Mouse (Mus musculus) neural tube, embryonic 15.5 days (tissue): Measurements from ENCODE around the gene 4930544D05Rik. TPM values are rescaled to one million over a fixed set of nuclear protein-coding genes. Genes with fewer than 3 reads are reported as not detected.

Experiments
- ATAC-seq: fragments of 200-750 bp; cut with Nextera tagmentation; 2 replicates; pipeline ENCODE4 v1.8.0; 2017; ENCODE audit warnings: mild to moderate bottlenecking, moderate TSS enrichment, moderate library complexity; ENCODE audit not compliant: low FRiP score
- H3K27ac ChIP-seq: fragments of 300-500 bp; sonication (generic); replicated peaks from 2 replicates; pipeline ENCODE4 v1.5.1; 2015; ENCODE audit warnings: mild to moderate bottlenecking, inconsistent platforms
- H3K27me3 ChIP-seq: fragments of 300-500 bp; sonication (generic); replicated peaks from 2 replicates; pipeline ENCODE4 v1.6.1; 2015; ENCODE audit warnings: inconsistent platforms
- H3K36me3 ChIP-seq: fragments of 300-500 bp; sonication (generic); 2 replicates; pipeline ENCODE4 v1.6.1; 2015; ENCODE audit warnings: inconsistent platforms
- H3K4me1 ChIP-seq: fragments of 300-500 bp; sonication (generic); 2 replicates; pipeline ENCODE4 v1.6.1; 2015; ENCODE audit warnings: inconsistent platforms
- H3K4me2 ChIP-seq: fragments of 300-500 bp; sonication (generic); 2 replicates; pipeline ENCODE4 v1.6.1; 2015; ENCODE audit warnings: inconsistent platforms, mild to moderate bottlenecking, moderate library complexity
- H3K4me3 ChIP-seq: fragments of 300-500 bp; sonication (generic); replicated peaks from 2 replicates; pipeline ENCODE4 v1.5.1; 2015; ENCODE audit warnings: mild to moderate bottlenecking, inconsistent platforms
- H3K9ac ChIP-seq: fragments of 300-500 bp; sonication (generic); replicated peaks from 2 replicates; pipeline ENCODE4 v1.6.1; 2015; ENCODE audit warnings: mild to moderate bottlenecking, inconsistent platforms
- H3K9me3 ChIP-seq: fragments of 300-500 bp; sonication (generic); replicated peaks from 2 replicates; pipeline ENCODE4 v1.6.1; 2016; ENCODE audit warnings: inconsistent platforms
- WGBS: fragments of 180-500 bp; shearing (Covaris S2); methylation state at CpG from one replicate; pipeline ENCODE4 v1.1.7; 2015; ENCODE audit warnings: mixed read lengths; 5-methylcytosine and 5-hydroxymethylcytosine counted together
- polyA plus RNA-seq: library from polyadenylated mRNA; unstranded; fragments of >200 nt; fragmentation: Nextera tagmentation; extraction: Ambion mirVana; gene quantifications from 2 replicates; pipeline ENCODE4 v1.2.1, GENCODE M21; 2015

The 4930544D05Rik gene
- polyA plus RNA-seq, 1 experiment from 2014 or later = not detected

- no peaks in the 10 kb centered on the region for H3K36me3 ChIP-seq
- WGBS = 83% methylated on average over 4 of the region's 4 CpGs
- no peak for ATAC-seq
- H3K4me1 ChIP-seq = no peaks in the 10 kb centered on the region
- no peak overlapping the region for H3K4me2 ChIP-seq
- no peak overlapping the region for H3K4me3 ChIP-seq
- H3K9ac ChIP-seq = no peak overlapping the region
- H3K27ac ChIP-seq = no peak overlapping the region
- no peaks in the 10 kb centered on the region for H3K9me3 ChIP-seq
- H3K27me3 ChIP-seq = no peaks in the 10 kb centered on the region
Measured at GRCm38 (mm10) chr11:70626877-70627276, 11.2 kb downstream of the 4930544D05Rik start.

GRCm38 (mm10) chr11:70628431-70628830 is 12.8 kb downstream of the 4930544D05Rik start:
- no peak overlapping the region for H3K4me3 ChIP-seq
- H3K4me1 ChIP-seq = no peaks in the 10 kb centered on the region
- no peaks in the 10 kb centered on the region for H3K27me3 ChIP-seq
- H3K9ac ChIP-seq = no peak overlapping the region
- 63% methylated on average over 2 of the region's 2 CpGs for WGBS
- ATAC-seq = no peak
- H3K27ac ChIP-seq = no peak overlapping the region
- H3K4me2 ChIP-seq = no peak overlapping the region
- H3K9me3 ChIP-seq = no peaks in the 10 kb centered on the region
- no peaks in the 10 kb centered on the region for H3K36me3 ChIP-seq

DNA sequence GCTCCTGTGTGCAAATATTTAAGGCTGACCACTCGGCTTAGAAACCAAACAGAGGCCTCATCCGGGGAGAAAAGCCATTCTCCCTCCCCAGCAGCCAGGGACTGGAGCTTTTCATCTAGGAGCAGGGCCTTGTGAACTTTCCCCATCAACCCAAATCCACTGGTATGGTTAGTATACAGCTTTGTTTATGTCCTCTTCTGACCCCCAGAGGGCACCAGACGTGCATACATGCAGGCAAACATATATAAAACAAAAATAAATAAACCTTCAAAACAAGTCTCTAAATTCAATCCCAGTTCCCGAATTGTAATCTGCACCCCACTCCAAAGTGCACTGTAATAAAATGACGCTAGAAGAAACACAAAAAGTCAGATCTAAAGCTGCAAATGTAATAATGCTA is 13.9 kb downstream of the 4930544D05Rik start:
- ATAC-seq = no peak
- no peak overlapping the region for H3K4me3 ChIP-seq
- H3K27me3 ChIP-seq = no peaks in the 10 kb centered on the region
- no peak overlapping the region for H3K27ac ChIP-seq
- H3K4me2 ChIP-seq = no peak overlapping the region
- no peaks in the 10 kb centered on the region for H3K9me3 ChIP-seq
- no peaks in the 10 kb centered on the region for H3K4me1 ChIP-seq
- H3K36me3 ChIP-seq = no peaks in the 10 kb centered on the region
- 62% methylated on average over 5 of the region's 5 CpGs for WGBS
- H3K9ac ChIP-seq = no peak overlapping the region

- Histone ChIP-seq H3K27ac (no peak overlapping the region), H3K9me3 (no peaks in the 10 kb centered on the region), H3K4me3 (no peak overlapping the region), H3K4me1 (no peaks in the 10 kb centered on the region), H3K4me2 (no peak overlapping the region), H3K36me3 (no peaks in the 10 kb centered on the region), H3K9ac (no peak overlapping the region), H3K27me3 (no peaks in the 10 kb centered on the region)
- no peak for ATAC-seq
- 79% methylated on average over 7 of the region's 7 CpGs for WGBS
Measured at GRCm38 (mm10) chr11:70630129-70630528, 14.5 kb downstream of the 4930544D05Rik start.

GRCm38 (mm10) chr11:70635601-70636000 is 20.0 kb downstream of the 4930544D05Rik start:
- Histone ChIP-seq H3K27me3 (no peaks in the 10 kb centered on the region), H3K4me2 (no peak overlapping the region), H3K4me1 (no peaks in the 10 kb centered on the region), H3K27ac (no peak overlapping the region), H3K9ac (no peak overlapping the region), H3K4me3 (no peak overlapping the region), H3K9me3 (no peaks in the 10 kb centered on the region), H3K36me3 (no peaks in the 10 kb centered on the region)
- no peak for ATAC-seq
- WGBS = 84% methylated on average over 4 of the region's 4 CpGs

- Histone ChIP-seq H3K4me3 (no peak overlapping the region), H3K4me2 (no peak overlapping the region), H3K9ac (no peak overlapping the region), H3K27ac (no peak overlapping the region), H3K4me1 (no peaks in the 10 kb centered on the region), H3K36me3 (peaks cover 5% of the 10 kb centered on the region), H3K27me3 (no peaks in the 10 kb centered on the region), H3K9me3 (no peaks in the 10 kb centered on the region)
- ATAC-seq = no peak
- WGBS = 89% methylated on average over 1 of the region's 1 CpGs
Measured at GRCm38 (mm10) chr11:70637764-70638163, 22.1 kb downstream of the 4930544D05Rik start.

GRCm38 (mm10) chr11:70638293-70638692 is 22.6 kb downstream of the 4930544D05Rik start:
- Histone ChIP-seq H3K4me1 (no peaks in the 10 kb centered on the region), H3K4me3 (no peak overlapping the region), H3K27me3 (no peaks in the 10 kb centered on the region), H3K4me2 (no peak overlapping the region), H3K36me3 (peaks cover 7% of the 10 kb centered on the region), H3K27ac (no peak overlapping the region), H3K9me3 (no peaks in the 10 kb centered on the region), H3K9ac (no peak overlapping the region)
- no peak for ATAC-seq
- 98% methylated on average over 1 of the region's 1 CpGs for WGBS

DNA sequence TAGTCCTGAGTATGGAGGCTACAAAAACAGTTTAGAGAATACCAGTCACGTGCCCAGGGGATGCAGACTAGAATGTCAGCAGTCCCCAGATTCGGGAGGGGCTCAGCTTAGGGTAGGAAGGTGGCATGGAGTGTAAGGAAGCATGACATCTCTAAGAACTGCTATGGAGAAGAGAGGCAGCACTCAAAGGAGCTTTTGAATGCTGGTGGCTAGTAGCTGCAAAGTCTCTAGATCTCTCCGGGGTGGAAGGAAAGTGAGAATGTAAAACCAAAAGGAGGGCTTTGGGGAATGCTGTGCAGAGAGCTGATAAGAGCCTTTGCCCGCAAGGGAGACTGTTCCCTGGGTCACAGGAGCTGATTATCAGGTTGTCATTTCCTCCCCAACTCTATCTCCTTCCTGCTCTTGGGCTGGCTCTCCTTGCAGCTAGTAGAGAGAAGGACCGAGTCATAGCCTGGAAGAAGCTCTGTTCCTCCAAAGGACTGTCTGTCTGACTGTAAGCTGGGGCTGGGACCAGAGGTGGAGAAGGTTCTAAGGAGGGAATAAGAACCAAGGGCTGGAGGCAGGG is 23.1 kb downstream of the 4930544D05Rik start, which contains the start of gene Gp1ba:
Gene Gp1ba, plus strand, starts transcription at position 409 of the 565 bp plus-strand sequence.
- no peaks in the 10 kb centered on the region for H3K9me3 ChIP-seq
- no peaks in the 10 kb centered on the region for H3K4me1 ChIP-seq
- no peak within 1 kb of the TSS for H3K27ac ChIP-seq
- no peaks in the 10 kb centered on the region for H3K27me3 ChIP-seq
- H3K9ac ChIP-seq = no peak within 1 kb of the TSS
- no peak within 1 kb of the TSS for H3K4me2 ChIP-seq
- ATAC-seq = no peak
- H3K36me3 ChIP-seq = peaks cover 7% of the 10 kb centered on the region
- WGBS = 54% methylated on average over 5 of the region's 5 CpGs
- no peak within 1 kb of the TSS for H3K4me3 ChIP-seq

- H3K36me3 ChIP-seq = peaks cover 18% of the 10 kb centered on the region
- no peak for ATAC-seq
- H3K27ac ChIP-seq = no peak overlapping the region
- 87% methylated on average over 8 of the region's 8 CpGs for WGBS
- no peak overlapping the region for H3K4me2 ChIP-seq
- no peak overlapping the region for H3K4me3 ChIP-seq
- H3K9ac ChIP-seq = no peak overlapping the region
- H3K27me3 ChIP-seq = no peaks in the 10 kb centered on the region
- H3K4me1 ChIP-seq = peaks cover 5% of the 10 kb centered on the region
- no peaks in the 10 kb centered on the region for H3K9me3 ChIP-seq
Measured at GRCm38 (mm10) chr11:70639976-70640375, 24.3 kb downstream of the 4930544D05Rik start.

GRCm38 (mm10) chr11:70641241-70641640 is 25.6 kb downstream of the 4930544D05Rik start:
- Histone ChIP-seq H3K36me3 (peaks cover 24% of the 10 kb centered on the region), H3K4me2 (no peak overlapping the region), H3K9me3 (no peaks in the 10 kb centered on the region), H3K27me3 (no peaks in the 10 kb centered on the region), H3K9ac (no peak overlapping the region), H3K4me1 (peaks cover 18% of the 10 kb centered on the region), H3K27ac (no peak overlapping the region), H3K4me3 (no peak overlapping the region)
- WGBS = 82% methylated on average over 7 of the region's 7 CpGs
- ATAC-seq = no peak

DNA sequence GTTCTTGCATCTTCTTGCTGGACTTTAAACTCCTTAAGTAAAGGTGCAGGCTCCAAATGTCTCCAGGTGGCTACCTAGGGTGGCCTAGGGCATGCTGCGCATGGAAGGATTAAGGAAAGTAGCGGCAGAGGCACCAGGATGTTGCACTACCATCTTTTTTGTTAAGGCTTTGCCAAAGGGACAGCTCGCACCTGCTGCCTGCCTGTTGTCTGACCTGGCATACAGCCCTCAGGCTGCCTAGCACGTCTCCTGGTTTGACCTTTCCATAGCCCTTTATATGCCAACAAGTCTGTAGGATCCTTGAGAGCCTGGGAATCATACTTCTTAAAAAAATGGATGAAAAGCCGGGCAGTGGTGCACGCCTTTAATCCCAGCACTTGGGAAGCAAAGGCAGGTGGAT is 27.4 kb downstream of the 4930544D05Rik start:
- H3K9ac ChIP-seq = no peak overlapping the region
- 92% methylated on average over 6 of the region's 6 CpGs for WGBS
- H3K36me3 ChIP-seq = peaks cover 24% of the 10 kb centered on the region
- H3K27me3 ChIP-seq = no peaks in the 10 kb centered on the region
- ATAC-seq = no peak
- H3K9me3 ChIP-seq = no peaks in the 10 kb centered on the region
- H3K27ac ChIP-seq = no peak overlapping the region
- H3K4me1 ChIP-seq = peaks cover 26% of the 10 kb centered on the region
- H3K4me2 ChIP-seq = no peak overlapping the region
- no peak overlapping the region for H3K4me3 ChIP-seq

GRCm38 (mm10) chr11:70644564-70645103 is 29.0 kb downstream of the 4930544D05Rik start:
- Histone ChIP-seq H3K4me2 (no peak overlapping the region), H3K4me1 (peaks cover 41% of the 10 kb centered on the region), H3K27me3 (no peaks in the 10 kb centered on the region), H3K36me3 (peaks cover 34% of the 10 kb centered on the region), H3K27ac (no peak overlapping the region), H3K9ac (no peak overlapping the region), H3K9me3 (no peaks in the 10 kb centered on the region), H3K4me3 (no peak overlapping the region)
- WGBS = 94% methylated on average over 8 of the region's 8 CpGs
- ATAC-seq = no peak
